Mouse (Mus musculus): ENCODE measurements around the gene Tmem104. TPM values are rescaled to one million over a fixed set of nuclear protein-coding genes. Genes with fewer than 3 reads are reported as not detected.

Tmem104 gene
- polyA plus RNA-seq, 1 experiment from 2014 or later: 9.3 TPM

GRCm38 (mm10) chr11:115271052-115271451, 83.8 kb downstream of the Tmem104 start:
- Histone ChIP-seq H3K4me1 (peaks cover 22% of the 10 kb centered on the region), H3K9ac (no peak overlapping the region), H3K4me2 (no peak overlapping the region), H3K9me3 (no peaks in the 10 kb centered on the region), H3K4me3 (replicated peaks) (no peak overlapping the region), H3K36me3 (no peaks in the 10 kb centered on the region), H3K27ac (no peak overlapping the region), H3K27me3 (replicated peaks) (peaks cover 31% of the 10 kb centered on the region)
- no peak for ATAC-seq (ENCODE audit: insufficient read depth, low FRiP score, low read depth)
- WGBS: 77% methylated on average over 9 of the region's 9 CpGs

GRCm38 (mm10) chr11:115271481-115271880, 84.2 kb downstream of the Tmem104 start:
- no peaks in the 10 kb centered on the region for H3K36me3 ChIP-seq
- peaks cover 27% of the 10 kb centered on the region for H3K27me3 ChIP-seq (replicated peaks)
- H3K4me2 ChIP-seq: no peak overlapping the region
- H3K27ac ChIP-seq: no peak overlapping the region
- H3K9ac ChIP-seq: no peak overlapping the region
- H3K4me1 ChIP-seq: peaks cover 21% of the 10 kb centered on the region
- no peaks in the 10 kb centered on the region for H3K9me3 ChIP-seq
- WGBS: 62% methylated on average over 10 of the region's 10 CpGs
- no peak for ATAC-seq (ENCODE audit: insufficient read depth, low FRiP score, low read depth)
- no peak overlapping the region for H3K4me3 ChIP-seq (replicated peaks)

- no peak overlapping the region for H3K4me2 ChIP-seq
- no peak overlapping the region for H3K4me3 ChIP-seq (replicated peaks)
- H3K9ac ChIP-seq: no peak overlapping the region
- no peak overlapping the region for H3K27ac ChIP-seq
- no peaks in the 10 kb centered on the region for H3K36me3 ChIP-seq
- peaks cover 12% of the 10 kb centered on the region for H3K27me3 ChIP-seq (replicated peaks)
- 75% methylated on average over 10 of the region's 10 CpGs for WGBS
- ATAC-seq (ENCODE audit: insufficient read depth, low FRiP score, low read depth): no peak
- no peaks in the 10 kb centered on the region for H3K9me3 ChIP-seq
- peaks cover 15% of the 10 kb centered on the region for H3K4me1 ChIP-seq
Measured at GRCm38 (mm10) chr11:115272894-115273498, 85.7 kb downstream of the Tmem104 start.

DNA sequence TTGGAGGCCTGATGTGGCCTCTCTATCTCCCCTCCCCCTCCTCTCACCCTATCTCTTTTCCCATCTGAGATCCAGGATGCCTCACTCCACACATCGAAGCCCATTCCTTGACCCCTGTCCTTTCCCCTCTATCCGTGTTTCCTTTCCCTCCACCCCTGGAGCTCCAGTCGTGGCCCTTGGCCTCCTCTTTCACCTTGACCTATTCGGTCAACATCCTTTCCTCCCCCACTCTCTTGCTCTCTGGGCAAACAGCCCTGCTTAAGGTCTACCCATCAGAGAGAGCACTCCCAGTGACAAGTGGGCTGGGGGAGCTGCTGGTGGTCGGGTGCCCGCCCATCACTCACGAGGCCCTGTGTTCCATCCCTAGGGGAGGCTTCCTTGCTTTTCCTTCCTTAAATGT, 86.4 kb downstream of the Tmem104 start:
- WGBS: 61% methylated on average over 7 of the region's 7 CpGs
- peaks cover 17% of the 10 kb centered on the region for H3K4me1 ChIP-seq
- peaks cover 6% of the 10 kb centered on the region; the same call in 1 of the 2 replicates for H3K27me3 ChIP-seq (replicated peaks)
- H3K9ac ChIP-seq: no peak overlapping the region
- no peak overlapping the region for H3K4me2 ChIP-seq
- H3K4me3 ChIP-seq (replicated peaks): no peak overlapping the region
- no peak for ATAC-seq (ENCODE audit: insufficient read depth, low FRiP score, low read depth)
- no peaks in the 10 kb centered on the region for H3K36me3 ChIP-seq
- no peak overlapping the region for H3K27ac ChIP-seq
- no peaks in the 10 kb centered on the region for H3K9me3 ChIP-seq

- Histone ChIP-seq H3K4me3 (replicated peaks) (no peak overlapping the region), H3K9ac (no peak overlapping the region), H3K9me3 (no peaks in the 10 kb centered on the region), H3K27me3 (replicated peaks) (peaks cover 5% of the 10 kb centered on the region; the same call in 1 of the 2 replicates), H3K4me2 (no peak overlapping the region), H3K36me3 (no peaks in the 10 kb centered on the region), H3K4me1 (peaks cover 17% of the 10 kb centered on the region), H3K27ac (no peak overlapping the region)
- ATAC-seq (ENCODE audit: insufficient read depth, low FRiP score, low read depth): no peak
- WGBS: 82% methylated on average over 7 of the region's 7 CpGs
Measured at GRCm38 (mm10) chr11:115274178-115274577, 86.9 kb downstream of the Tmem104 start.

GRCm38 (mm10) chr11:115274771-115275170, 87.5 kb downstream of the Tmem104 start:
- no peak for ATAC-seq (ENCODE audit: insufficient read depth, low FRiP score, low read depth)
- Histone ChIP-seq H3K9ac (no peak overlapping the region), H3K27ac (no peak overlapping the region), H3K4me1 (peaks cover 17% of the 10 kb centered on the region), H3K36me3 (no peaks in the 10 kb centered on the region), H3K4me2 (no peak overlapping the region), H3K4me3 (replicated peaks) (no peak overlapping the region), H3K9me3 (no peaks in the 10 kb centered on the region), H3K27me3 (replicated peaks) (no peaks in the 10 kb centered on the region)
- 83% methylated on average over 6 of the region's 6 CpGs for WGBS

DNA sequence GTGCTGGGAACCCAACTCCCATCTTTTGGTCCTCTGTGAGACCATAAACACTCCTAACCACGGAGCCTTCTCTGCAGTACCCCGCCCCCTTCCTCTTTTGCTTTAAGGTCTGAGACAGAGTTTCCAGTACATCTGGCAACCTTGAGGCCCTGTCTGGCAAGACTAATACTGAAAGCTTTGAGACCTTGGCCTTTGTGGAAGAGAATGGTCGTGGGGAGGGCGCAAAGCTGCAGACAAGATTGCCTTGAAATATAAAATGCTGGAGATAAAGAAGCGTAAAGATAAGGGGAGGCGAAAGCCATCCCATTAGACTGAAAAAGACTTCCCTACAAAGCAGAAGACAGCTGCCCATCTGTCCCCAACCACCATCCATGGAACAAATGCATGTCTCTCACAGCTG, 88.2 kb downstream of the Tmem104 start:
- Histone ChIP-seq H3K36me3 (no peaks in the 10 kb centered on the region), H3K9ac (no peak overlapping the region), H3K9me3 (no peaks in the 10 kb centered on the region), H3K4me2 (peak overlapping the region; percentile 93), H3K4me3 (replicated peaks) (no peak overlapping the region), H3K27me3 (replicated peaks) (no peaks in the 10 kb centered on the region), H3K4me1 (peaks cover 17% of the 10 kb centered on the region), H3K27ac (no peak overlapping the region)
- ATAC-seq (ENCODE audit: insufficient read depth, low FRiP score, low read depth): no peak
- WGBS: 73% methylated on average over 6 of the region's 6 CpGs

DNA sequence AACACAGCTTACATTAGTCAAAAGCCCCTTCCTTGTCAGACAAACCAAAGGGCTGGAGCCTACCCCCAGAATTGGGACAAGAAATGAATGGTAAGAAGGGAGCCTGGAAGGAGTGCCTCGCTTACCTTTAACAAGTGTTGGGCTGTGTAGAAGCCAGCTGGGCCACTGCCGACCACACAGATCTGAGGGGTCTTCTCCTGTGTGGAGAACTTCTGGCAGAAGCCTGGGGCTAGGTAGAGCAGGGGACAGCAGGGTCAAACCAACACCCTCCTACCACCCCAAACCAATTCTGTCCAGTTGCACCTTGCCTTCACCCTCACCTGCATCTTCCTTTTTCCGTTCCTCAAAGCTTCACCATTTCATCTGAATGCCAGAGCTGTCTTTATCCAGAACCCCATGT, 88.7 kb downstream of the Tmem104 start:
- H3K4me3 ChIP-seq (replicated peaks): peak overlapping the region; percentile 62
- no peak for ATAC-seq (ENCODE audit: insufficient read depth, low FRiP score, low read depth)
- 57% methylated on average over 3 of the region's 3 CpGs for WGBS
- no peak overlapping the region for H3K27ac ChIP-seq
- H3K4me1 ChIP-seq: peaks cover 17% of the 10 kb centered on the region
- H3K4me2 ChIP-seq: peak overlapping the region; percentile 93
- H3K36me3 ChIP-seq: no peaks in the 10 kb centered on the region
- H3K9ac ChIP-seq: no peak overlapping the region
- no peaks in the 10 kb centered on the region for H3K27me3 ChIP-seq (replicated peaks)
- no peaks in the 10 kb centered on the region for H3K9me3 ChIP-seq

DNA sequence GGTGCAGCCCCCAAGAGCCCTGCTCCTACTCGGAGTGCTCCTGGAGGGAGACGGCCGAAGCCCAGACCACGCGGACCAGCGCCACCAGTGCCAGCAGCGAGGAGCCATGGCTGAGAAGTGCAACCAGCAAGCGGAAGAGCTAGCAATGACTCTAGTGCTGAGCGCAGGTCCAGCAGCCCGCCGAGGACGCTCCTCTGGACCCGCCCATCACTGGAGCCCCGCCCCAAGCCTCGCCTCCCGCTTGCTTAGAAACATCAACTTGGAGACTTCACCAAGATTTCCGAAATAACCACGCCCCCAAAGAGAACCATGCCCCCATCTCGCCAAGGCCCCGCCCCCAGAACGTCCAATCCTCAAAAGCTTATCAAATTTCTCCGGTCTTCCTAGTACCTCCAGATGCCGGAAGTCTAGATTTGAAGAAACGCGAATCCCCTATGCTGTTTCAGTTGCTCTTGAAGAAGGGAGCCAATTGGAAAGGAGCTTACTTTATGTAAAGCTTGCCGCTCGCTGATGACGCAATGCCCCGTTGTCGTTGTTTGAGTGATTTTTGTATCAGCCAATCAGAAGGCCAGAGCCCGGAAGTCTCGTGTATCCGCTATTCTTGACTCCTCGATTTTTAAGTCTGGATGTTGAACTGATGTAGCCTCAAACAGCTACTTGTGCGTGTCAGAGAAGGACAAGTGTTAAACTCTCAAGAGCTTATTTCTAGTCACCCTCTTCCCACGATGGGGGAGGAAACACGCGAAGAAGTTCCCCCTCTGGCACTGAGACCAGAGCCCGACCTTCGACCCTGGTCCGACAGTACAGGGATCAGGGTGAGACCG, 89.7 kb downstream of the Tmem104 start, which contains the start of gene Fdxr:
TSS of gene Fdxr (minus strand) at position 271 of the 824 bp plus-strand sequence.
- under 1% methylated on average over 42 of the region's 42 CpGs for WGBS
- Histone ChIP-seq H3K9ac (peak within 1 kb of the TSS; percentile 70), H3K4me2 (peak within 1 kb of the TSS; percentile 93), H3K27ac (peak within 1 kb of the TSS; percentile 87), H3K27me3 (replicated peaks) (no peaks in the 10 kb centered on the region), H3K4me3 (replicated peaks) (peak within 1 kb of the TSS; percentile 62), H3K4me1 (peaks cover 17% of the 10 kb centered on the region), H3K36me3 (no peaks in the 10 kb centered on the region), H3K9me3 (no peaks in the 10 kb centered on the region)
- ATAC-seq (ENCODE audit: insufficient read depth, low FRiP score, low read depth): peak; percentile 95

GRCm38 (mm10) chr11:115277604-115277975, 90.3 kb downstream of the Tmem104 start:
- Histone ChIP-seq H3K27me3 (replicated peaks) (no peaks in the 10 kb centered on the region), H3K4me1 (peaks cover 17% of the 10 kb centered on the region), H3K27ac (peak overlapping the region; percentile 78), H3K9ac (peak overlapping the region; percentile 53), H3K9me3 (no peaks in the 10 kb centered on the region), H3K4me3 (replicated peaks) (peak overlapping the region; percentile 62), H3K36me3 (no peaks in the 10 kb centered on the region), H3K4me2 (peak overlapping the region; percentile 64)
- no peak for ATAC-seq (ENCODE audit: insufficient read depth, low FRiP score, low read depth)
- 21% methylated on average over 7 of the region's 7 CpGs for WGBS

DNA sequence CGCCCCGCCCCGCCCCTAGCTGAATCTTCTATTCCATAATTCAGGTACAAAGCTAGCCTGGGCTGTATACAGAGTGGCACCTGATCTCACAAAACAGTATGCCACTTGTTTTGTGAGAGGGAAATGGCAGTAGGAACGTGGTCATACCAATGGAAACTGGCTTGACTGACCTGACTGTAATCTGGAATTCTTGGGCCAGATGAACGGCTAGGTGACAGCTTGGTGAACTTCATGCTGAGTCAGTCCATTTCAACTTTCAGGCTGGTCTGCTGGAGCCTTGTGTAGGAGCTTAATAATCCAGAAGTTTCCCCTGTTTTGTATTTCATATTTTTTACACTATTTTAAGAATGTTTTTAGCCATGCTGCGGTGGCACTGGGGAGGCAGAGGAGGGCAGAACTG, 90.9 kb downstream of the Tmem104 start:
- Histone ChIP-seq H3K9me3 (no peaks in the 10 kb centered on the region), H3K9ac (no peak overlapping the region), H3K27ac (no peak overlapping the region), H3K4me2 (peak overlapping the region; percentile 64; the same call in 1 of the 2 replicates), H3K4me3 (replicated peaks) (no peak overlapping the region), H3K4me1 (peaks cover 17% of the 10 kb centered on the region), H3K27me3 (replicated peaks) (no peaks in the 10 kb centered on the region), H3K36me3 (no peaks in the 10 kb centered on the region)
- 77% methylated on average over 6 of the region's 6 CpGs for WGBS
- no peak for ATAC-seq (ENCODE audit: insufficient read depth, low FRiP score, low read depth)

DNA sequence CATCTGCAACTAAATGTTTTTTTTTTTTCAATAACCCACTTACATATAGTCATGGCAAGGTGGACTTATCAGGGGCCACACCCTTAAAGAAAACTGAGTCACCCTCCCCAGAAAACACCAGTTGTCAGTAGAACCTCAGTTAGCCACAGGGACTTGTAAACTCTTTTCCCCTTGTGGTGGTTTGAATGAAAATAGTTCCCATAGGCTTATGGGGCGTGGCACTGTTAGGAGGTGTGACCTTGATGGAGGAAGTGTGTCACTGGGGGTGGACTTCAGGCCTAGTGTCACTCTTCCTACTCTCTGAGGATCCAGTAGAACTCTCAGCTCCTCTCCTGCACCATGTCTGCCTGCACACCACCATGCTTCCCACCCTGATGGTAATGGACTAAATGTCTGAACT, 92.4 kb downstream of the Tmem104 start:
- Histone ChIP-seq H3K9me3 (no peaks in the 10 kb centered on the region), H3K4me3 (replicated peaks) (no peak overlapping the region), H3K27me3 (replicated peaks) (no peaks in the 10 kb centered on the region), H3K4me1 (peaks cover 20% of the 10 kb centered on the region), H3K27ac (no peak overlapping the region), H3K36me3 (no peaks in the 10 kb centered on the region), H3K9ac (no peak overlapping the region), H3K4me2 (no peak overlapping the region)
- no peak for ATAC-seq (ENCODE audit: insufficient read depth, low FRiP score, low read depth)
- 58% methylated on average over 1 of the region's 1 CpGs for WGBS

All from stomach, embryonic 15.5 days (tissue).